Mouse (Mus musculus): Measurements from ENCODE around the gene Shtn1.

DNA sequence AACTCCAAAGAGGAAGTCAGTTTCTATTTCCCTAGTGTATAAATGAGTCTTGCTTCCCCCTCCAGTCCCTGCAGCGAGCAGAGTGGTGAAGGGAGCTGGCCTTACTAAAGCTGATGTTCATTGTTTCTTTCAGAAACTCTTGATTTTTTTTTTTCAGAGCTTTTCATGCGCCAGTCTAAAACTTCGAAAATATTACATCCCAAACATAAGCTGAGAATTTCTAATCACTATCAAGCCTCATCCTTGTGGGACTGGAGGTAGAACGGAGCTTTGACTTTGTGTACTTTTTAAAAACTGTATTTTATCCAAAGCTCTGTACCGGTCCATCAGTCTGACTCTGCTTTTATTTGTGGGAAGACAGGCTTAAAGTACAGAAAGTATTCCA is 95.9 kb downstream of the Shtn1 start:
- no peak for TF ChIP-seq GATA1 (IDR thresholded peaks at IDR 0.05; ENCODE audit: borderline replicate concordance, low read length)
- TF ChIP-seq FLI1 (IDR thresholded peaks at IDR 0.05; ENCODE audit: low read length): no peak
